Mouse (Mus musculus): ENCODE measurements around the gene Gm13272.
"Not testable (repeated sequence)": the region's sequence is repeated elsewhere in the genome, so short reads cannot be mapped to it uniquely, and the experiment has no call there.

- not testable (repeated sequence) for TF ChIP-seq CTCF (IDR thresholded peaks at IDR 0.05; ENCODE audit: low read depth, low read length); TAL1 (conservative IDR thresholded peaks at IDR 0.05; ENCODE audit: low read depth, low read length)
Observed at GRCm38 (mm10) chr4:88827116-88827515, 47.5 kb downstream of the Gm13272 start, which contains the start of gene Ifna6.
